Mouse (Mus musculus): Measurements from ENCODE around the gene Tmod4. TPM values are rescaled to one million over a fixed set of nuclear protein-coding genes. Genes with fewer than 3 reads are reported as not detected.
A peak's percentile ranks its signal among the peaks of the same experiment; 100 is the strongest.

Gene Tmod4
- polyA plus RNA-seq, 1 experiment = 2.5 TPM

DNA sequence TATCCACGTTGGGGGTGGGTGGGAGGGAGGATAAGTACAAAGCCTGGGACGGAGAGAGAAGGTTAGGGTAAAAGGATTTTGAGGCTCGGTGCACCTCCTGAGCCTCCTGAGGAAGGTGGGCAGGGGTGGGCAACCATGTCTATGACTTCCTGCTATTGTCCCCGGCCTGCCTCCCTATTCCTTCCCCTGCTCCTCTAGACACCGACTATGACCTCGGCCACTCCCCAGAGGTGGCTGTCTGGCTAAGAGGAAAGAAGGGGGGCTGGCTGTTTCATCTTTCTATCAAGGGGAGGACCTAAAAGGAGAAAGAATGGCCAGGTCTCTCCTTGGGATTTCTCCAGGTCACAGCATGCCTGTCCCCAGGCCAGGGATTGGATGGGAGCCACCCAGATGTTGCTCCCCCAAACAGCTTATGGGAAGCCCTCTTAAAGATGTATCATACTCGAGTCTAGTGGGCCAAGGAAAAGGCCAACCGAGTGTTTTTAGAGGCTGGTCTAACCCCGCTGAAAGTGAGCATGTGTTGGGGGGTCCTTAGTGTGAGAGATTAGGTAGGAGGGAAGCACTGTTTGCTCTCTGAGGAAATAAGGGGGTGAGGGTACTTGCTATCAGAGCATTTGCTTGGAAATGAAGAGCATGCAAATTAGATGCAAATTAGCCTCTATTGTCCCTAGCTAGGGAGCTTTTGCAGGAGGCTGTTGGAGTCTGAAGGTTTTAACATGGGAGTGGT lies 37.5 kb downstream of the Tmod4 start:
- TF ChIP-seq SRF (IDR thresholded peaks at IDR 0.05; ENCODE audit: control insufficient read depth, insufficient read length, low read depth) = no peak
- no peak for TF ChIP-seq POLR2A (IDR thresholded peaks at IDR 0.05; ENCODE audit: insufficient read length, low read depth)
- TF ChIP-seq POLR2AphosphoS2 (IDR thresholded peaks at IDR 0.05; ENCODE audit: insufficient read length, low read depth) = no peak
- no peak for TF ChIP-seq USF1 (IDR thresholded peaks at IDR 0.05; ENCODE audit: low read depth)
- TF ChIP-seq TCF12 (IDR thresholded peaks at IDR 0.05; ENCODE audit: insufficient read depth, poor library complexity, severe bottlenecking) = no peak
- no peak for TF ChIP-seq MYOG (IDR thresholded peaks at IDR 0.05; ENCODE audit: control insufficient read depth in 1 of 3, insufficient read depth in 1 of 3, insufficient read length in 2 of 3, low read depth in 2 of 3)
- TF ChIP-seq CEBPB (IDR thresholded peaks at IDR 0.05; ENCODE audit: insufficient read depth, poor library complexity, severe bottlenecking) = no peak
- TF ChIP-seq REST (IDR thresholded peaks at IDR 0.05; ENCODE audit: insufficient read depth, insufficient read length) = no peak
- TF ChIP-seq TCF3 (IDR thresholded peaks at IDR 0.05; ENCODE audit: insufficient read length, low read depth) = no peak
- TF ChIP-seq E2F4 (IDR thresholded peaks at IDR 0.05; ENCODE audit: insufficient read depth) = no peak
- no peak for TF ChIP-seq MAX (IDR thresholded peaks at IDR 0.05; ENCODE audit: low read depth)
- TF ChIP-seq MYOD1 (IDR thresholded peaks at IDR 0.05; ENCODE audit: control insufficient read depth in 1 of 3, insufficient read length in 2 of 3, low read depth in 2 of 3) = no peak
- H3K36me3 ChIP-seq (ENCODE audit: control insufficient read depth, insufficient read depth) = no peaks in the 10 kb centered on the region
- no peaks in the 10 kb centered on the region for H3K27me3 ChIP-seq (ENCODE audit: control insufficient read depth, insufficient read depth, insufficient read length)
- H3K4me2 ChIP-seq (ENCODE audit: low read depth) = peak overlapping the region; percentile 97
- peak overlapping the region; percentile 83 for H3K4me3 ChIP-seq
- H3ac ChIP-seq (ENCODE audit: control insufficient read depth, insufficient read length) = no peak overlapping the region
- no peaks in the 10 kb centered on the region for H3K79me2 ChIP-seq (ENCODE audit: control insufficient read depth, insufficient read depth)

DNA sequence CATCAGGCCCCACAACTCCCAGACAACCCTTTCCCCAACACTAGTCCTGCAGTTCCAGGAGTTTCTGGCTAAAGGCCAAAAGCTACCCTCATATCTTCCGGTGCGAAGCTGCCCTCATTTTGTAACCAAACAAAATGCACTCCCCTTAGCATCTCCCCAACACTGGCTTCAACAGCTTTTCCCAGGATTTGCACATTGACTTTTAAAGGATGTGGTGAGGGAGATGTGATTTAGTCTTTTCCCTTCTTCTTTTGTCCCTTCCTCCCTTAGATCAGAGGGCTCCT lies 38.0 kb downstream of the Tmod4 start:
- Histone ChIP-seq H3K79me2 (ENCODE audit: control insufficient read depth, insufficient read depth) (no peaks in the 10 kb centered on the region), H3K4me2 (ENCODE audit: low read depth) (peak overlapping the region; percentile 97), H3K36me3 (ENCODE audit: control insufficient read depth, insufficient read depth) (no peaks in the 10 kb centered on the region), H3K27me3 (ENCODE audit: control insufficient read depth, insufficient read depth, insufficient read length) (no peaks in the 10 kb centered on the region), H3ac (ENCODE audit: control insufficient read depth, insufficient read length) (no peak overlapping the region), H3K4me3 (peak overlapping the region; percentile 83)
- TF ChIP-seq TCF12 (IDR thresholded peaks at IDR 0.05; ENCODE audit: insufficient read depth, poor library complexity, severe bottlenecking) (no peak), USF1 (IDR thresholded peaks at IDR 0.05; ENCODE audit: low read depth) (no peak)

DNA sequence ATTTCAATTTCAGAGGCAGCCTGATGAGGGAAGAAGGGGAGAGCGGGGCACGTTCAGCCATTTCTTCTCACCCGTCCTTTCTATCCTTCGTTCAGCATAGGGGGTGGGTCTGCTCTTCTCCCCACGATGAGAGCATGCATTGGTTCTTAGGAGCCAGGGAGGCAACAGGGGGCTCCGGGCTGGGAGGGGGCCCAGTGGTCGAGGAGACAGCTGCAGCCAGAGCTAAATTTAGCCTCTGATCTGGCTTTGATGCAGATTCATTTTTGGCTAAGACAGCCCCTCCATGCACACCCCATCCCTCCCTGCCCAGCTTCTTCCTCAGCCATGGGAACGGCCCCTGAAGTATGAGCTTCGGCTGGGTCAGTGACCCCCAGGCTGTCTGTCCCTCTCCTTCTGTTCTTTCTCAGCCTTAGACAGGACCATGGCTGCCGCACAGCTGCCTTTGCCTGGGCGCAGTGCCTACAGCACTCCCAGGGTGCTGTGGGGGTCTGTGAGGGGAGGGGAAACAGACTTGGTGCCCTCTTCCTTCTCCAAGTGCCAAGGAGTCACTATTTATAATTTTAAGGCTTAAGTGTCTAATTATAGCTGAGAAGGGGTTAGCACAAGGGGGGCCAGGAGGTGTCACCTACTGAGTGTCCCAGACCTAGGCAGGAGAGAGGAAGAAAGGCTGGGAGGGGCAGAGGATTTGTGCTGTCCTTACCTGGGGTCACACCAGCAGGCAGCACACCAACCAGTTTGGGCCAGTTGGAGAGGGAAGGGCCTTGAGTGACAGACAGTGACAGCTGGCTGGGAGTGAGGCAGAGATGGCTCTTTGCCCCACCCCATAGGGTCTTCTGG lies 39.4 kb downstream of the Tmod4 start:
- H3K36me3 ChIP-seq (ENCODE audit: control insufficient read depth, insufficient read depth) = no peaks in the 10 kb centered on the region
- H3K79me2 ChIP-seq (ENCODE audit: control insufficient read depth, insufficient read depth) = no peaks in the 10 kb centered on the region
- no peaks in the 10 kb centered on the region for H3K27me3 ChIP-seq (ENCODE audit: control insufficient read depth, insufficient read depth, insufficient read length)
- peak overlapping the region; percentile 83 for H3K4me3 ChIP-seq
- TF ChIP-seq MYOD1 (IDR thresholded peaks at IDR 0.05; ENCODE audit: control insufficient read depth in 1 of 3, insufficient read length in 2 of 3, low read depth in 2 of 3) = peak; percentile 98 to 100 (median 99)
- TF ChIP-seq MYOG (IDR thresholded peaks at IDR 0.05; ENCODE audit: control insufficient read depth in 1 of 3, insufficient read depth in 1 of 3, insufficient read length in 2 of 3, low read depth in 2 of 3) = peak; percentile 54 to 93 (median 70)
- TF ChIP-seq REST (IDR thresholded peaks at IDR 0.05; ENCODE audit: insufficient read depth, insufficient read length) = no peak
- TF ChIP-seq POLR2A (IDR thresholded peaks at IDR 0.05; ENCODE audit: insufficient read length, low read depth) = peak; percentile 10
- TF ChIP-seq E2F4 (IDR thresholded peaks at IDR 0.05; ENCODE audit: insufficient read depth) = no peak
- TF ChIP-seq TCF3 (IDR thresholded peaks at IDR 0.05; ENCODE audit: insufficient read length, low read depth) = peak; percentile 79
- peak; percentile 84 for TF ChIP-seq TCF12 (IDR thresholded peaks at IDR 0.05; ENCODE audit: insufficient read depth, poor library complexity, severe bottlenecking)
- peak overlapping the region; percentile 97 for H3K4me2 ChIP-seq (ENCODE audit: low read depth)
- no peak overlapping the region for H3ac ChIP-seq (ENCODE audit: control insufficient read depth, insufficient read length)

GRCm38 (mm10) chr3:95164256-95164550 lies 39.9 kb downstream of the Tmod4 start:
- Histone ChIP-seq H3K4me2 (ENCODE audit: low read depth) (peak overlapping the region; percentile 97), H3K79me2 (ENCODE audit: control insufficient read depth, insufficient read depth) (no peaks in the 10 kb centered on the region), H3ac (ENCODE audit: control insufficient read depth, insufficient read length) (no peak overlapping the region), H3K36me3 (ENCODE audit: control insufficient read depth, insufficient read depth) (no peaks in the 10 kb centered on the region), H3K27me3 (ENCODE audit: control insufficient read depth, insufficient read depth, insufficient read length) (no peaks in the 10 kb centered on the region), H3K4me3 (peak overlapping the region; percentile 83)
- TF ChIP-seq REST (IDR thresholded peaks at IDR 0.05; ENCODE audit: insufficient read depth, insufficient read length) (no peak), POLR2AphosphoS2 (IDR thresholded peaks at IDR 0.05; ENCODE audit: insufficient read length, low read depth) (no peak), TCF12 (IDR thresholded peaks at IDR 0.05; ENCODE audit: insufficient read depth, poor library complexity, severe bottlenecking) (no peak)

DNA sequence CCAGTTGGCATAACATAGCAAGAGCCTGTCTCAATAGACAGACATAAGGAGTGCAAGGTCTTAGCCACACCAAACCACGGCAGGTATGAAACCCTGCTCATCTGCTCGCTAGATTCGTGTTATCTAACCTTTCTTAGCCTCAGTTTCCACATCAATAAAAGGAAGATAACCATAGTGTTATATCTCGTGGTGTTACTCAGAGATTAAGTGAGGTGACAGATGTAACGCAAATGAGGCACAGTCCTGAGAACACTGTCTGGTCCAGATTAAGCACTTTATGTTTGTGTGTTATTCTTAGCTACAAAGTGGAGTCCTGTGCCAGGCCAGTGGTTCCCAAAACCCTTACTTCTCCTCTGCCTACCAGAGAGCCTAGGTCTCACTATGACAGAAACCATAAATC lies 40.6 kb downstream of the Tmod4 start:
- TF ChIP-seq POLR2A (IDR thresholded peaks at IDR 0.05; ENCODE audit: insufficient read length, low read depth) = no peak
- no peak for TF ChIP-seq TCF12 (IDR thresholded peaks at IDR 0.05; ENCODE audit: insufficient read depth, poor library complexity, severe bottlenecking)
- no peak for TF ChIP-seq TCF3 (IDR thresholded peaks at IDR 0.05; ENCODE audit: insufficient read length, low read depth)
- no peak for TF ChIP-seq POLR2AphosphoS2 (IDR thresholded peaks at IDR 0.05; ENCODE audit: insufficient read length, low read depth)
- no peak for TF ChIP-seq MYOG (IDR thresholded peaks at IDR 0.05; ENCODE audit: control insufficient read depth in 1 of 3, insufficient read depth in 1 of 3, insufficient read length in 2 of 3, low read depth in 2 of 3)
- TF ChIP-seq MAX (IDR thresholded peaks at IDR 0.05; ENCODE audit: low read depth) = no peak
- no peak for TF ChIP-seq CEBPB (IDR thresholded peaks at IDR 0.05; ENCODE audit: insufficient read depth, poor library complexity, severe bottlenecking)
- TF ChIP-seq E2F4 (IDR thresholded peaks at IDR 0.05; ENCODE audit: insufficient read depth) = no peak
- TF ChIP-seq MYOD1 (IDR thresholded peaks at IDR 0.05; ENCODE audit: control insufficient read depth in 1 of 3, insufficient read length in 2 of 3, low read depth in 2 of 3) = no peak
- TF ChIP-seq USF1 (IDR thresholded peaks at IDR 0.05; ENCODE audit: low read depth) = no peak
- no peak for TF ChIP-seq REST (IDR thresholded peaks at IDR 0.05; ENCODE audit: insufficient read depth, insufficient read length)
- no peak for TF ChIP-seq SRF (IDR thresholded peaks at IDR 0.05; ENCODE audit: control insufficient read depth, insufficient read length, low read depth)
- H3K36me3 ChIP-seq (ENCODE audit: control insufficient read depth, insufficient read depth) = no peaks in the 10 kb centered on the region

More for the DNA sequence above, 40.6 kb downstream of the Tmod4 start:
- Histone ChIP-seq H3K4me3 (no peak overlapping the region), H3K79me2 (ENCODE audit: control insufficient read depth, insufficient read depth) (no peaks in the 10 kb centered on the region), H3K27me3 (ENCODE audit: control insufficient read depth, insufficient read depth, insufficient read length) (no peaks in the 10 kb centered on the region), H3ac (ENCODE audit: control insufficient read depth, insufficient read length) (no peak overlapping the region), H3K4me2 (ENCODE audit: low read depth) (peak overlapping the region; percentile 97)

All from myocyte (in vitro differentiated cells).